In the genomic region with DNA sequence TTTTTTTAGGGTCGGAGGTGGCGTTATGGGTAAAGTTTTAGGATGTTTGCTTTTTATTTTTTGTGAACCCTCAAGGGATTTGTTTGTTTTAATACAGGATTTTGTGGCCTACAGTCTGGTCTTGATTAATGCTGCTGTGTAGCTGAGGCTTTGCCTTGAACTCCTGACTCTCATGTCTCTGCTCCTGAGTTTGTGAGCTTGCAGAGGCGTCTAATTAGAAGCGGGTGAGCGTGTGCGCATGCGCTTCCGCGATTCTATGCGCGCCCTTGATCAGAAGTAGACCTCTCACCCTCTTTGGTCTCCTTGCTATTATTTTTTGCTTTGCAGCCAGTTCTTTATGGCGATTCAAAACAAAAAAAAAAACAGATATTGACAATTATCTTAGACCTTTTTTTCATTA, we compare ENCODE assay signal across 8 mouse cellular contexts. TPM values are rescaled to one million over a fixed set of nuclear protein-coding genes. Genes with fewer than 3 reads are reported as not detected.
DNase-seq lines count a peak whose midpoint lies in the region; ATAC-seq and TF ChIP-seq lines count a peak whose summit lies in the region.

No protein-coding gene starts in this region.

- H3K4me2 ChIP-seq in neural tube, embryonic 11.5 days (ENCODE audit: low read depth), result peak overlapping the region; percentile 63
- peak overlapping the region; percentile 73 for H3K4me2 ChIP-seq in embryonic facial prominence, embryonic 14.5 days (ENCODE audit: low read depth, low read length)
- H3K4me2 ChIP-seq in intestine, postnatal 0 days (replicated peaks; ENCODE audit: low read depth), result peak overlapping the region; percentile 59

- no peak overlapping the region for H3K27ac ChIP-seq in neural tube, embryonic 11.5 days (ENCODE audit: low read depth, low read length)
- H3K27ac ChIP-seq in embryonic facial prominence, embryonic 14.5 days (replicated peaks; ENCODE audit: low read depth, low read length), result peak overlapping the region; percentile 79; the same call in 1 of the 2 replicates
- peak overlapping the region; percentile 70; the same call in 1 of the 2 replicates for H3K27ac ChIP-seq in intestine, postnatal 0 days (ENCODE audit: low read depth, low read length)
- H3K27ac ChIP-seq in olfactory bulb, adult 2 months (ENCODE audit: insufficient read depth, low read depth, low read length), result peak overlapping the region; percentile 82

- no peak for ATAC-seq in neural tube, embryonic 11.5 days (ENCODE audit: insufficient read depth, low FRiP score, low TSS enrichment)
- ATAC-seq in embryonic facial prominence, embryonic 14.5 days (ENCODE audit: low read depth), result no peak
- ATAC-seq in intestine, postnatal 0 days, result no peak
- ATAC-seq in monocyte, adult 5-6 weeks (replicated peaks; ENCODE audit: insufficient number of reproducible peaks, low FRiP score, low TSS enrichment, poor library complexity, severe bottlenecking), result no peak

- H3K36me3 ChIP-seq in neural tube, embryonic 11.5 days (ENCODE audit: control insufficient read depth, insufficient read depth, low read length), result no peaks in the 10 kb centered on the region
- no peaks in the 10 kb centered on the region for H3K36me3 ChIP-seq in embryonic facial prominence, embryonic 14.5 days (ENCODE audit: control insufficient read depth, insufficient read depth, low read length)
- H3K36me3 ChIP-seq in intestine, postnatal 0 days (ENCODE audit: control insufficient read depth, insufficient read depth), result peaks cover 3% of the 10 kb centered on the region; the same call in 1 of the 2 replicates

- TF ChIP-seq POLR2A in olfactory bulb, adult 2 months (IDR thresholded peaks at IDR 0.05; ENCODE audit: insufficient read depth, low read depth, low read length), result no peak

- TF ChIP-seq CTCF in intestine, postnatal 0 days (IDR thresholded peaks at IDR 0.05; ENCODE audit: low read depth), result no peak
- no peak for TF ChIP-seq CTCF in olfactory bulb, adult 2 months (IDR thresholded peaks at IDR 0.05; ENCODE audit: insufficient read depth, low read depth, low read length)

- no peaks in the 10 kb centered on the region for H3K27me3 ChIP-seq in neural tube, embryonic 11.5 days (ENCODE audit: control insufficient read depth, insufficient read depth, low read length)
- H3K27me3 ChIP-seq in embryonic facial prominence, embryonic 14.5 days (replicated peaks; ENCODE audit: control insufficient read depth, insufficient read depth, low read length), result no peaks in the 10 kb centered on the region
- H3K27me3 ChIP-seq in intestine, postnatal 0 days (replicated peaks; ENCODE audit: control insufficient read depth, insufficient read depth, low read length), result no peaks in the 10 kb centered on the region

- peak overlapping the region; percentile 79 for H3K4me3 ChIP-seq in neural tube, embryonic 11.5 days (ENCODE audit: low read depth, low read length)
- H3K4me3 ChIP-seq in embryonic facial prominence, embryonic 14.5 days (ENCODE audit: low read depth, low read length), result peak overlapping the region; percentile 81
- no peak overlapping the region for H3K4me3 ChIP-seq in intestine, postnatal 0 days (ENCODE audit: low read depth, low read length)
- peak overlapping the region; percentile 34 for H3K4me3 ChIP-seq in olfactory bulb, adult 2 months (ENCODE audit: insufficient read depth, low read depth, low read length)

- 88% methylated on average over 12 of the region's 12 CpGs for WGBS in neural tube, embryonic 11.5 days
- WGBS in embryonic facial prominence, embryonic 14.5 days, result 51% methylated on average over 12 of the region's 12 CpGs
- 82% methylated on average over 12 of the region's 12 CpGs for WGBS in intestine, postnatal 0 days
- 56% methylated on average over 12 of the region's 12 CpGs for WGBS in olfactory bulb, adult 2 months

- no peaks in the 10 kb centered on the region for H3K9me3 ChIP-seq in neural tube, embryonic 11.5 days (ENCODE audit: control insufficient read depth, low read length)
- no peaks in the 10 kb centered on the region for H3K9me3 ChIP-seq in embryonic facial prominence, embryonic 14.5 days (ENCODE audit: control insufficient read depth, low read length)
- H3K9me3 ChIP-seq in intestine, postnatal 0 days (ENCODE audit: control insufficient read depth), result no peaks in the 10 kb centered on the region

- peak overlapping the region; percentile 89 for H3K9ac ChIP-seq in neural tube, embryonic 11.5 days (ENCODE audit: low read length)
- peak overlapping the region; percentile 88 for H3K9ac ChIP-seq in embryonic facial prominence, embryonic 14.5 days (ENCODE audit: low read depth, low read length)
- H3K9ac ChIP-seq in intestine, postnatal 0 days (ENCODE audit: low read depth, low read length), result 0 out of 2 replicates have a peak overlapping the region, but pooled peaks have one; percentile 60

- no peak for DNase-seq in neural tube, embryonic 11.5 days (ENCODE audit: low spot score)
- DNase-seq in neural tube, embryonic 10.5 days (ENCODE audit: extremely low spot score, low spot score), result no peak
- DNase-seq in embryonic facial prominence, embryonic 14.5 days (ENCODE audit: low spot score), result no peak
- no peak for DNase-seq in ovary, postnatal 36 days (ENCODE audit: low spot score)
- no peak for DNase-seq in lung, postnatal 25 days (ENCODE audit: low spot score)

- peaks cover 13% of the 10 kb centered on the region for H3K4me1 ChIP-seq in neural tube, embryonic 11.5 days (ENCODE audit: control insufficient read depth, insufficient read depth, low read length)
- peaks cover 7% of the 10 kb centered on the region for H3K4me1 ChIP-seq in embryonic facial prominence, embryonic 14.5 days (ENCODE audit: control insufficient read depth, insufficient read depth, low read length)
- peaks cover 8% of the 10 kb centered on the region; the same call in 1 of the 2 replicates for H3K4me1 ChIP-seq in intestine, postnatal 0 days (replicated peaks; ENCODE audit: control insufficient read depth, insufficient read depth, low read length)
- H3K4me1 ChIP-seq in olfactory bulb, adult 2 months (ENCODE audit: control insufficient read depth, insufficient read depth, low read length), result peaks cover 28% of the 10 kb centered on the region

RNA-seq across cellular contexts. Expression of a gene that starts 1.2 kb away (rescaled TPM):
- polyA plus RNA-seq in neural tube, embryonic 11.5 days (2014; fragmentation: Nextera tagmentation; extraction: Ambion mirVana), result 130 and 134 TPM in 2 replicates
- polyA plus RNA-seq in embryonic facial prominence, embryonic 14.5 days (2014; fragmentation: Nextera tagmentation; extraction: Ambion mirVana), result 153 and 165 TPM in 2 replicates
- 114 and 116 TPM in 2 replicates for polyA plus RNA-seq in intestine, postnatal 0 days (2015; fragmentation: Nextera tagmentation; extraction: Ambion mirVana)
- not detected in 2 replicates for polyA plus RNA-seq in olfactory bulb, adult 2 months (2012; ENCODE audit: insufficient read depth, insufficient read length, low replicate concordance, missing spikeins)
- total RNA-seq in monocyte, adult 5-6 weeks (2017), result 35.5 to 40.2 TPM (median 39.7 TPM) in 3 replicates

RNA-seq across cellular contexts. Expression of a gene that starts 14.5 kb away (rescaled TPM):
- 33.3 and 34.4 TPM in 2 replicates for polyA plus RNA-seq in neural tube, embryonic 11.5 days (2014; fragmentation: Nextera tagmentation; extraction: Ambion mirVana)
- polyA plus RNA-seq in embryonic facial prominence, embryonic 14.5 days (2014; fragmentation: Nextera tagmentation; extraction: Ambion mirVana), result 43.0 and 53.0 TPM in 2 replicates
- polyA plus RNA-seq in intestine, postnatal 0 days (2015; fragmentation: Nextera tagmentation; extraction: Ambion mirVana), result 61.3 and 68.5 TPM in 2 replicates
- polyA plus RNA-seq in olfactory bulb, adult 2 months (2012; ENCODE audit: insufficient read depth, insufficient read length, low replicate concordance, missing spikeins), result 82.6 TPM in 1 of 2 replicates, not detected in the other
- total RNA-seq in monocyte, adult 5-6 weeks (2017), result 811 to 879 TPM (median 868 TPM) in 3 replicates

RNA-seq across cellular contexts. Expression of a gene that starts 57.3 kb away (rescaled TPM):
- polyA plus RNA-seq in neural tube, embryonic 11.5 days (2014; fragmentation: Nextera tagmentation; extraction: Ambion mirVana), result 46.4 and 47.3 TPM in 2 replicates
- polyA plus RNA-seq in embryonic facial prominence, embryonic 14.5 days (2014; fragmentation: Nextera tagmentation; extraction: Ambion mirVana), result 40.6 and 46.2 TPM in 2 replicates
- polyA plus RNA-seq in intestine, postnatal 0 days (2015; fragmentation: Nextera tagmentation; extraction: Ambion mirVana), result 10.4 and 10.9 TPM in 2 replicates
- polyA plus RNA-seq in olfactory bulb, adult 2 months (2012; ENCODE audit: insufficient read depth, insufficient read length, low replicate concordance, missing spikeins), result not detected in 2 replicates
- 23.3 to 53.6 TPM (median 28.7 TPM) in 3 replicates for total RNA-seq in monocyte, adult 5-6 weeks (2017)

Comparison
In these comparisons a context has a peak if more than half of its experiments do, and no peak if none do; other contexts are left out.
1. RNA of a gene that starts 1.2 kb away (polyA plus RNA-seq): 153 to 165 TPM in embryonic facial prominence, embryonic 14.5 days, 130 to 134 TPM in neural tube, embryonic 11.5 days and 114 to 116 TPM in intestine, postnatal 0 days; not detected in olfactory bulb, adult 2 months; every median in the first group is over 100 times any median in the second.
2. Peak in every context shown above with its lines, with median percentiles within 50 percentile points of each other: H3K4me2 ChIP-seq and H3K9ac ChIP-seq.